Mouse (Mus musculus) forebrain, postnatal 0 days (tissue): ENCODE measurements around the gene Ccdc58. TPM values are rescaled to one million over a fixed set of nuclear protein-coding genes. Genes with fewer than 3 reads are reported as not detected.
"Not testable (repeated sequence)": the region's sequence is repeated elsewhere in the genome, so short reads cannot be mapped to it uniquely, and the experiment has no call there.

Experiments
- ATAC-seq: fragments of 200-750 bp; cut with Nextera tagmentation; 2 replicates; pipeline ENCODE4 v1.8.0; 2017; ENCODE audit warnings: mild to moderate bottlenecking, moderate library complexity
- DNase-seq: peaks from one replicate; pipeline ENCODE4 v3.0.0-alpha.2; 2015
- H3K27ac ChIP-seq: fragments of 300-500 bp; sonication (generic); 2 replicates; pipeline ENCODE4 v1.5.1; 2014; ENCODE audit warnings: low read depth, mild to moderate bottlenecking, antibody characterized with exemption, low read length, moderate library complexity, mixed read lengths
- H3K27me3 ChIP-seq: fragments of 300-500 bp; sonication (generic); 2 replicates; pipeline ENCODE4 v1.6.1; 2014; ENCODE audit warnings: mild to moderate bottlenecking, low read length, mixed read lengths; ENCODE audit not compliant: insufficient read depth
- H3K36me3 ChIP-seq: fragments of 300-500 bp; sonication (generic); 2 replicates; pipeline ENCODE4 v1.6.1; 2014; ENCODE audit warnings: mild to moderate bottlenecking, moderate library complexity; ENCODE audit not compliant: insufficient read depth
- H3K4me1 ChIP-seq: fragments of 300-500 bp; sonication (generic); 2 replicates; pipeline ENCODE4 v1.6.1; 2014; ENCODE audit warnings: antibody characterized with exemption; ENCODE audit not compliant: insufficient read depth
- H3K4me2 ChIP-seq: fragments of 300-500 bp; sonication (generic); 2 replicates; pipeline ENCODE4 v1.6.1; 2014; ENCODE audit warnings: low read depth, mild to moderate bottlenecking, moderate library complexity
- H3K4me3 ChIP-seq: fragments of 300-500 bp; sonication (generic); 2 replicates; pipeline ENCODE4 v1.5.1; 2014; ENCODE audit warnings: low read depth, low read length, mixed read lengths
- H3K9ac ChIP-seq: fragments of 300-500 bp; sonication (generic); 2 replicates; pipeline ENCODE4 v1.6.1; 2014; ENCODE audit warnings: mild to moderate bottlenecking
- H3K9me3 ChIP-seq: fragments of 300-500 bp; sonication (generic); 2 replicates; pipeline ENCODE4 v1.6.1; 2016; ENCODE audit warnings: low read length
- CTCF ChIP-seq: sonication (generic); IDR thresholded peaks from 2 replicates; pipeline ENCODE4 v1.5.1; 2016; ENCODE audit warnings: antibody characterized with exemption, control low read depth, low read depth
- WGBS: fragments of 180-500 bp; shearing (Covaris S2); extraction: QIAGEN DNeasy Blood & Tissue Kit; methylation state at CpG from one replicate; pipeline ENCODE4 v1.1.7; 2014; 5-methylcytosine and 5-hydroxymethylcytosine counted together
- polyA plus RNA-seq: library from polyadenylated mRNA; unstranded; fragments of >200 nt; fragmentation: Nextera tagmentation; extraction: Ambion mirVana; gene quantifications from 2 replicates; pipeline ENCODE4 v1.2.1, GENCODE M21; 2015
- total RNA-seq: library from RNA; depleted of rRNA; stranded (reverse); fragments of >200 nt; gene quantifications from 2 replicates; pipeline ENCODE4 v1.2.3, GENCODE M21; 2014

Ccdc58 gene
- total and polyA plus RNA-seq, 2 experiments from 2014 or later: 18.9 to 25.9 TPM

DNA sequence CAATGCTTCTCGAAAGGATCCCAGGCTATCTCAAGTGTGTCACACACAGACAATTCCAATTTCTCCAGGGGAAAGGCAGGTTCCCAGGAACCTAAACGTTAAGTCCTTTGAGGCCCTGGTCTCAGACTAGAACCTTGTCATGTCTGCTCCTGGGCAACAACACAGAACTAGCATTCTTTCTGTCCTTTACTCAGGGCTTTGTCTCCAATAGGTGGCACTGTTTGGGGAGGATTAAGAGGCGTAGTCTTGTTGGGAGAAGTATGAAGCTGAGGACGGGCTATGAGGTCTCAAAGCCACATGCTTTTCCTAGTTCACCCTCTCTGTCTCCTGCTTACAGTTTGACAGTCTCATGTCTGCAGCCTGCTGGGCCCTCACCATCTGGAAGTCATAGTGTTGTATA lies 23.9 kb upstream of the Ccdc58 start:
- H3K4me1 ChIP-seq: no peaks in the 10 kb centered on the region
- H3K4me3 ChIP-seq: no peak overlapping the region
- no peak overlapping the region for H3K4me2 ChIP-seq
- H3K27me3 ChIP-seq: no peaks in the 10 kb centered on the region
- TF ChIP-seq CTCF: no peak
- H3K9me3 ChIP-seq: no peaks in the 10 kb centered on the region
- H3K36me3 ChIP-seq: peaks cover 74% of the 10 kb centered on the region
- DNase-seq: no peak
- no peak overlapping the region for H3K27ac ChIP-seq
- H3K9ac ChIP-seq: no peak overlapping the region
- no peak for ATAC-seq
- WGBS: 91% methylated on average over 4 of the region's 4 CpGs

DNA sequence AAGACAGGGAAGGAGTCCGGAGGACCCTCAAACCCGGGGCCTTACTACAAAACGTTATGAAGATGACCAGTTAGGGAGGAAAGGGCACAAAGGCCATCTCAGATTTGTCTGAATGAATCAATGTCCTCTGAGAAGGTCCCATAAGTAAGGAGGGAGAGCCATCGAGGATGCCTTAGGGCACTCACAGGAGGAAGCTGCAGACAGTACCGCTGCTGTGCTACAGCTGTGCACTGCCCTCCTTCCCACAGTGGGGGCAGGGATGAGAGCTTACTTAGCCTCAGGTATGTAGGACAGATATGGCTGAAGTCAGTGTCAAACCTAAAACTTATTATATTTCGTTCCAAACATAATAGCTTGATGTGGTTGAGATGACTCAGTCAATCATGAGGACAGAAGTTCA lies 20.0 kb upstream of the Ccdc58 start:
- H3K4me2 ChIP-seq: no peak overlapping the region
- peaks cover 43% of the 10 kb centered on the region for H3K36me3 ChIP-seq
- DNase-seq: no peak
- H3K27ac ChIP-seq: no peak overlapping the region
- no peak for ATAC-seq
- WGBS: 94% methylated on average over 6 of the region's 6 CpGs
- H3K9ac ChIP-seq: no peak overlapping the region
- no peaks in the 10 kb centered on the region for H3K4me1 ChIP-seq
- no peaks in the 10 kb centered on the region for H3K9me3 ChIP-seq
- H3K4me3 ChIP-seq: no peak overlapping the region
- no peak for TF ChIP-seq CTCF
- H3K27me3 ChIP-seq: no peaks in the 10 kb centered on the region

DNA sequence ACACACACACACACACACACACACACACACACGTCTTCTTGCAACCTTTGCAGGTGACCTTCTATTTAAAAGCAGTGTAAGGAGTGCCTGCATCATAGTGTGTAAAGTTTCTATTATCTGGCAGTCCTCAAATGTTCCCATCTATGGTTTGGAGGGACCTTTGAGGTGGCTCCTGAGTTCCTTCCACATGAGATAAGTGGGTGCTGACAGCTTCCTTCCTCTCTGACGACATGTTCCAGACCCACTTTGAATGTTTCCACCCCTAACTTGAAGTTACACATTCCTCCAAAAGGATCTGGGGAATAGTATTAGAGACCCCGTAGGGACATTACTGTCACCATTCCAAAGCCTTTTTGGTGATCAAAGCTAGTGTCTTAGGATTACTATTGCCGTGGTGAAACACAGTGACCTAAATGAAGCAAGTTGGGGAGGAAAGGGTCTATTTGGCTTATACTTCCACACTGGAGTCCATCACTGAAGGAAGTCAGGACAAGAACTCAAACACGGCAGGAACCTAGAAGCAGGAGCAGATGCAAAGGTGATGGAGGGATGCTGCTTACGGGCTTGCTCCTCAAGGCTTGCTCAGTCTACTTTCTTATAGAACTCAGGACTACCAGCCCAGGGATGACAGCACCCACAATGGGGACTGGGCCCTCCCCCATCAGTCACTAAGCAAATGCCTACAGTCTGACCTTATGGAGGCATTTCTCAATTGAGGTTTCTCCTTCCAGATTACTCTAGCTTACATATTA lies 17.8 kb upstream of the Ccdc58 start:
- Histone ChIP-seq H3K4me2 (no peak overlapping the region), H3K27me3 (no peaks in the 10 kb centered on the region), H3K9me3 (no peaks in the 10 kb centered on the region), H3K9ac (no peak overlapping the region), H3K36me3 (peaks cover 25% of the 10 kb centered on the region), H3K4me1 (no peaks in the 10 kb centered on the region), H3K27ac (no peak overlapping the region), H3K4me3 (no peak overlapping the region)
- ATAC-seq: no peak
- no peak for DNase-seq
- WGBS: 91% methylated on average over 6 of the region's 6 CpGs
- no peak for TF ChIP-seq CTCF

DNA sequence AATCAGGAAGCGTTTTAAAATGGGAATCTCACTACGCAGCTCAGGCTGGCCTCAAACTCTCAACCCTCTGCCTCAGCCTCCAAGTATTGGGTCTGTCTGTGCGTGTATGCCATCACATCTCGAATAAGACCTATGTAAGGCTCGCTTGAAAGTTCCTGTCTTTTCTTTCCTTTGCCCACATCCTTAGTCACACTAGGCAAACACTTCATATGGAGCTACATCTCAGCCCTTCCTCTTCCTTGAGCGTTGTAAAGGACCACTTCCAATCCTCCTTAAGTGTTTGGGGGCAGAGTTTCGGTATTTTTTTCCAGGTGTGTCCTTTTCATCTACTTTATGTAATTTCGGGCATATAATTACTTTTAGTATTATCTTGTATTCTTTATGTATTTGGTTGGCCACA lies 16.6 kb upstream of the Ccdc58 start:
- ATAC-seq (no peak), DNase-seq (no peak)
- WGBS: 95% methylated on average over 8 of the region's 8 CpGs
- Histone ChIP-seq H3K4me2 (no peak overlapping the region), H3K27me3 (no peaks in the 10 kb centered on the region), H3K27ac (no peak overlapping the region), H3K4me3 (no peak overlapping the region), H3K9me3 (no peaks in the 10 kb centered on the region), H3K4me1 (no peaks in the 10 kb centered on the region), H3K36me3 (peaks cover 14% of the 10 kb centered on the region), H3K9ac (no peak overlapping the region)
- no peak for TF ChIP-seq CTCF

DNA sequence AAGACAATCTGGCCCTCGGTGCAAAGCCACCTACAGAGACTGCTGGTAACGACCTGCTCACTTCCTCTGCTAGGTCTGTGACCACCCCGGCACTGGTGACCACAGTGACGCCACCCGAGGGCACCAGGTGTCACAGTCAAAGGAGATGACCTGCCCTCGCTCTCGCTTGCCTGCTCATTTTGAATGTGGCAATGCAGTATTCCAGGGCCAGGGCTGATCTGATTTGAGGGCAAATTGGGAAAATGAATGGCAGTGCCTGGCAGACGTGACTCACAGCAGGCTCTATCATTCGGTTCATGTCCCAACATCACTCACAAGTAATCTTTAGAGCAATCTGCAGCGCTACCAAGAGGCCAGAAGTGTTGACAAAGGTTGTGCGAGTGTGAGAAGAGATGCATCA lies 15.1 kb upstream of the Ccdc58 start:
- H3K27ac ChIP-seq: no peak overlapping the region
- 82% methylated on average over 11 of the region's 11 CpGs for WGBS

DNA sequence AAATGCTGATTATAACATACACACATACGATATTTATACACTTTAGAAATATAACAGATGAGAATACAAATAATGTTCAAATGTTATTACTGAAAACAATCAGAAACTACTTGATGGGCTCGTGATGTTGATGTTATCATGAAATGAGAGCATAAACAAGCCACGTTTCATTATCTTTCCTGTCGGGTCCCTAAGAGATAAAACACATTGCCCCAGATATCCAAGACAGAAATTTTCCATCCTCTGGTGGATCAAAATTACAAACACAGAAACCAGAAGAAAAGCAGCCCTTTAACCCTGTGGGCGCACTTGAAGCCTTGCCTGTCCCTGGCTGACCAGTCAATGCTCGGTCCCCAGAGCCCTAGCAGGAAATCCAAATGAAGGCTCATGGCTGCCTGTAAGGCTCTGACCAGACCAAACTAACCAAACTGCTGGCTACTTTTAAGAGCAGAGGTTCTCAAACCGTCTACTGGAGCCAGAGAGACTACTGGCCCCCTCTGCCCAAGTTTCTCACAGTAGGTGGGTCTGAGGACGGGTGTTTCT lies 13.5 kb upstream of the Ccdc58 start:
- ATAC-seq: no peak
- no peak for TF ChIP-seq CTCF
- Histone ChIP-seq H3K4me3 (no peak overlapping the region), H3K9ac (no peak overlapping the region), H3K27me3 (no peaks in the 10 kb centered on the region), H3K9me3 (no peaks in the 10 kb centered on the region), H3K36me3 (no peaks in the 10 kb centered on the region), H3K27ac (no peak overlapping the region), H3K4me2 (no peak overlapping the region), H3K4me1 (no peaks in the 10 kb centered on the region)
- 89% methylated on average over 8 of the region's 8 CpGs for WGBS
- no peak for DNase-seq

More for the DNA sequence above, 15.1 kb upstream of the Ccdc58 start:
- Histone ChIP-seq H3K4me1 (no peaks in the 10 kb centered on the region), H3K36me3 (peaks cover 6% of the 10 kb centered on the region), H3K27me3 (no peaks in the 10 kb centered on the region), H3K9ac (no peak overlapping the region), H3K4me2 (no peak overlapping the region), H3K9me3 (no peaks in the 10 kb centered on the region), H3K4me3 (no peak overlapping the region)
- no peak for TF ChIP-seq CTCF
- ATAC-seq: no peak
- no peak for DNase-seq

DNA sequence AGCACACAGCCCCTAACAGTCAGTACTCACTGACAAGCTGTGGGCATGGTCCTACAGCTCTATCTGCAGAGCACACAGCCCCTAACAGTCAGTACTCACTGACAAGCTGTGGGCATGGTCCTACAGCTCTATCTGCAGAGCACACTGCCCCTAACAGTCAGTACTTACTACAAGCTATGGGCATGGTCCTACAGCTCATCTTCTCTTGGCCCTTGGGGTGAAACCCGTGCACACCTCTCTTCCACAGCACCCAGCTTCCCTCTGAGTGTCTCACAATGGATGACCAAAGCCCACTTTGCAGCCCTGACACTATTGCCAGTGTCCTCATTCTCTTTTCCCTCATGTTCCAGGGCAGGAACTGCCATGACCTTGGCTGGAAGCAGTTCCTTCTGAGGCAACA lies 9.0 kb upstream of the Ccdc58 start:
- not testable (repeated sequence) for H3K27ac ChIP-seq, H3K27me3 ChIP-seq, ATAC-seq, H3K4me1 ChIP-seq, H3K4me2 ChIP-seq, H3K9me3 ChIP-seq, H3K36me3 ChIP-seq, H3K9ac ChIP-seq, H3K4me3 ChIP-seq, DNase-seq
- whole genome bisulfite sequencing: 77% methylated on average over 1 of the region's 1 CpGs
